Mouse (Mus musculus): ENCODE measurements around the gene Trim3.

Trim3 gene

GRCm38 (mm10) chr7:105556406-105556805 lies 77.0 kb downstream of the Trim3 start:
- no peak for DNase-seq (ENCODE audit: low spot score)

GRCm38 (mm10) chr7:105555571-105555970 lies 77.8 kb downstream of the Trim3 start:
- DNase-seq (ENCODE audit: low spot score) = no peak
